Mouse (Mus musculus) layer of hippocampus, postnatal 25 days (tissue): Measurements from ENCODE around the gene Ccr4. TPM values are rescaled to one million over a fixed set of nuclear protein-coding genes. Genes with fewer than 3 reads are reported as not detected.

ENCODE experiments used
- total RNA-seq, 2 experiments: library from RNA; stranded (reverse); gene quantifications; 2 replicates each; pipeline ENCODE4 v1.2.3; 2021

Ccr4 gene
- total RNA-seq, 2 experiments from 2014 or later: not detected

Other genes with a start within 250 kb of the Ccr4 start
- not detected for gene Bcl2a1c, start 174.8 kb downstream of the Ccr4 start, total RNA-seq
- gene Crtap, start 114.2 kb downstream of the Ccr4 start, total RNA-seq: 1 to 10 TPM; 5.7 to 6.9 TPM
- gene Glb1, start 103.8 kb downstream of the Ccr4 start, total RNA-seq: 10 to 100 TPM; 22.8 to 23.7 TPM
- gene Tmppe, start 103.8 kb downstream of the Ccr4 start, total RNA-seq: 1 to 10 TPM; 9.8 TPM
- not detected for gene C130032M10Rik, start 10.8 kb upstream of the Ccr4 start, total RNA-seq
- gene Trim71, start 59.5 kb upstream of the Ccr4 start, total RNA-seq: 1 to 10 TPM in 1 of 2 experiments, under 1 TPM in 1; 0.91 to 1.2 TPM
- 10 to 100 TPM; 50.8 to 51.9 TPM for gene Cnot10, start 135.3 kb upstream of the Ccr4 start, total RNA-seq
- gene Dync1li1, start 183.9 kb upstream of the Ccr4 start, total RNA-seq: 100 to 1,000 TPM in 1 of 2 experiments, 10 to 100 TPM in 1; 92.8 to 101 TPM
- 10 to 100 TPM; 21.4 to 21.8 TPM for gene Cmtm6, start 226.2 kb upstream of the Ccr4 start, total RNA-seq